Mouse (Mus musculus) stomach, postnatal 0 days (tissue): ENCODE results near the gene Gatad2b.

ENCODE experiments used
- CTCF ChIP-seq: IDR thresholded peaks from 2 replicates; pipeline ENCODE4 v1.5.1; 2016; ENCODE audit warnings: antibody characterized with exemption, low read depth, mild to moderate bottlenecking, moderate library complexity
- EP300 ChIP-seq: optimal IDR thresholded peaks from 2 replicates; pipeline ENCODE3; 2016; ENCODE audit warnings: antibody characterized with exemption

GRCm38 (mm10) chr3:90305801-90306200 is 12.8 kb downstream of the Gatad2b start:
- no peak for TF ChIP-seq CTCF
- no peak for TF ChIP-seq EP300
